14 mouse cellular contexts compared by ENCODE assay signal in genomic region chr7:99532526-99532925, GRCm38 (mm10). TPM values are rescaled to one million over a fixed set of nuclear protein-coding genes. Genes with fewer than 3 reads are reported as not detected.
DNase-seq lines count a peak whose midpoint lies in the region; ATAC-seq lines count a peak whose summit lies in the region.
"Had no signal": no experiment of that assay in that cellular context is flagged by ENCODE, and none has a peak within 500 bp of the region (broad histone marks: within the 10 kb centered on the region; RNA-seq: fewer than 3 reads in every experiment).

No protein-coding gene starts in this region.

- WGBS in midbrain, embryonic 11.5 days, result 86% methylated on average over 4 of the region's 4 CpGs
- WGBS in midbrain, embryonic 13.5 days, result 88% methylated on average over 4 of the region's 4 CpGs
- WGBS in limb, embryonic 10.5 days, result 87% methylated on average over 4 of the region's 4 CpGs
- 89% methylated on average over 4 of the region's 4 CpGs for WGBS in hindbrain, embryonic 14.5 days
- WGBS in midbrain, embryonic 10.5 days, result 86% methylated on average over 4 of the region's 4 CpGs

- H3K9ac ChIP-seq in midbrain, embryonic 11.5 days (ENCODE audit: low read length), result no peak overlapping the region
- no peak overlapping the region for H3K9ac ChIP-seq in midbrain, embryonic 13.5 days (replicated peaks)
- no peak overlapping the region for H3K9ac ChIP-seq in hindbrain, embryonic 14.5 days

- H3K27ac ChIP-seq in midbrain, embryonic 11.5 days (ENCODE audit: low read depth, low read length), result no peak overlapping the region
- H3K27ac ChIP-seq in midbrain, embryonic 13.5 days, result no peak overlapping the region
- H3K27ac ChIP-seq in limb, embryonic 10.5 days, result no peak overlapping the region
- no peak overlapping the region for H3K27ac ChIP-seq in hindbrain, embryonic 14.5 days
- no peak overlapping the region for H3K27ac ChIP-seq in midbrain, embryonic 10.5 days (replicated peaks)
- H3K27ac ChIP-seq: layer of hippocampus, adult 2 months had no signal

- no peak overlapping the region for H3K4me2 ChIP-seq in midbrain, embryonic 11.5 days
- H3K4me2 ChIP-seq in midbrain, embryonic 13.5 days (replicated peaks), result no peak overlapping the region
- no peak overlapping the region for H3K4me2 ChIP-seq in hindbrain, embryonic 14.5 days (replicated peaks)

- DNase-seq in midbrain, embryonic 11.5 days (ENCODE audit: low spot score, missing footprints), result peak; percentile 74
- peak; percentile 15 for DNase-seq in limb, embryonic 10.5 days (ENCODE audit: low spot score)
- peak; percentile 38 for DNase-seq in lung, postnatal 10 days
- no peak for DNase-seq in hindbrain, embryonic 14.5 days (ENCODE audit: low spot score)
- DNase-seq in embryo, embryonic 10.5 days (ENCODE audit: low spot score), result no peak
- no peak for DNase-seq in midbrain, embryonic 10.5 days (ENCODE audit: low spot score)
- DNase-seq: B cell, adult 2 months; cerebellum, adult 18-20 months; gastrocnemius, postnatal 10 days; heart, postnatal 14 days had no signal

- H3K36me3 ChIP-seq in midbrain, embryonic 11.5 days (ENCODE audit: control insufficient read depth, insufficient read depth, low read length), result no peaks in the 10 kb centered on the region
- no peaks in the 10 kb centered on the region for H3K36me3 ChIP-seq in midbrain, embryonic 13.5 days
- no peaks in the 10 kb centered on the region for H3K36me3 ChIP-seq in limb, embryonic 10.5 days
- H3K36me3 ChIP-seq in hindbrain, embryonic 14.5 days (replicated peaks; ENCODE audit: control insufficient read depth, insufficient read depth), result no peaks in the 10 kb centered on the region
- H3K36me3 ChIP-seq in midbrain, embryonic 10.5 days, result no peaks in the 10 kb centered on the region
- H3K36me3 ChIP-seq: heart, embryonic 10.5 days had no signal

- no peak overlapping the region for H3K4me3 ChIP-seq in midbrain, embryonic 11.5 days (ENCODE audit: low read depth, low read length)
- H3K4me3 ChIP-seq in midbrain, embryonic 13.5 days (replicated peaks), result no peak overlapping the region
- no peak overlapping the region for H3K4me3 ChIP-seq in limb, embryonic 10.5 days
- H3K4me3 ChIP-seq in hindbrain, embryonic 14.5 days (replicated peaks; ENCODE audit: low read length), result no peak overlapping the region
- no peak overlapping the region for H3K4me3 ChIP-seq in midbrain, embryonic 10.5 days
- H3K4me3 ChIP-seq: heart, embryonic 10.5 days; layer of hippocampus, adult 2 months had no signal

- H3K9me3 ChIP-seq in midbrain, embryonic 11.5 days (ENCODE audit: control insufficient read depth, low read length), result no peaks in the 10 kb centered on the region
- H3K9me3 ChIP-seq in midbrain, embryonic 13.5 days, result no peaks in the 10 kb centered on the region
- H3K9me3 ChIP-seq in limb, embryonic 10.5 days (replicated peaks), result no peaks in the 10 kb centered on the region
- H3K9me3 ChIP-seq in hindbrain, embryonic 14.5 days (ENCODE audit: control insufficient read depth, low read length), result no peaks in the 10 kb centered on the region
- H3K9me3 ChIP-seq in midbrain, embryonic 10.5 days (replicated peaks), result no peaks in the 10 kb centered on the region
- H3K9me3 ChIP-seq: heart, embryonic 10.5 days had no signal

- H3K27me3 ChIP-seq in midbrain, embryonic 11.5 days (ENCODE audit: control insufficient read depth, insufficient read depth, low read length), result no peaks in the 10 kb centered on the region
- H3K27me3 ChIP-seq in midbrain, embryonic 13.5 days, result peaks cover 2% of the 10 kb centered on the region
- no peaks in the 10 kb centered on the region for H3K27me3 ChIP-seq in limb, embryonic 10.5 days (ENCODE audit: low read depth, poor library complexity, severe bottlenecking)
- H3K27me3 ChIP-seq in hindbrain, embryonic 14.5 days (ENCODE audit: control insufficient read depth, insufficient read depth, low read length), result no peaks in the 10 kb centered on the region
- H3K27me3 ChIP-seq in midbrain, embryonic 10.5 days (ENCODE audit: low read depth, poor library complexity, severe bottlenecking), result peaks cover 14% of the 10 kb centered on the region

- H3K4me1 ChIP-seq in midbrain, embryonic 11.5 days (ENCODE audit: control insufficient read depth, insufficient read depth, low read length), result peaks cover 14% of the 10 kb centered on the region
- H3K4me1 ChIP-seq in midbrain, embryonic 13.5 days (replicated peaks), result peaks cover 29% of the 10 kb centered on the region
- peaks cover 46% of the 10 kb centered on the region for H3K4me1 ChIP-seq in limb, embryonic 10.5 days
- H3K4me1 ChIP-seq in hindbrain, embryonic 14.5 days (replicated peaks; ENCODE audit: control insufficient read depth, insufficient read depth, low read length), result peaks cover 26% of the 10 kb centered on the region
- H3K4me1 ChIP-seq in midbrain, embryonic 10.5 days, result peaks cover 44% of the 10 kb centered on the region

- no peak for ATAC-seq in midbrain, embryonic 11.5 days (ENCODE audit: low FRiP score)
- ATAC-seq in midbrain, embryonic 13.5 days, result no peak
- no peak for ATAC-seq in hindbrain, embryonic 14.5 days (ENCODE audit: low FRiP score)
- ATAC-seq: hindbrain, embryonic 16.5 days had no signal

RNA-seq across cellular contexts. Expression of gene Arrb1, which starts 2.7 kb away (rescaled TPM):
- polyA plus RNA-seq in midbrain, embryonic 11.5 days (2014; fragmentation: Nextera tagmentation; extraction: Ambion mirVana), result 4.1 and 4.6 TPM in 2 replicates
- 14.0 and 14.8 TPM in 2 replicates for polyA plus RNA-seq in midbrain, embryonic 13.5 days (2015; fragmentation: Nextera tagmentation; extraction: Ambion mirVana)
- 8.8 and 10.0 TPM in 2 replicates for polyA plus RNA-seq in limb, embryonic 10.5 days (2016; fragmentation: Nextera tagmentation; extraction: Ambion mirVana)
- polyA plus RNA-seq in hindbrain, embryonic 14.5 days (2014; fragmentation: Nextera tagmentation; extraction: Ambion mirVana), result 9.8 and 10.1 TPM in 2 replicates
- polyA plus RNA-seq in midbrain, embryonic 10.5 days (2016; fragmentation: Nextera tagmentation; extraction: Ambion mirVana), result 9.8 and 10.1 TPM in 2 replicates

RNA-seq across cellular contexts. Expression of gene Rps3, which starts 49.0 kb away (rescaled TPM):
- polyA plus RNA-seq in midbrain, embryonic 11.5 days (2014; fragmentation: Nextera tagmentation; extraction: Ambion mirVana), result 716 and 724 TPM in 2 replicates
- polyA plus RNA-seq in midbrain, embryonic 13.5 days (2015; fragmentation: Nextera tagmentation; extraction: Ambion mirVana), result 531 and 554 TPM in 2 replicates
- 745 and 824 TPM in 2 replicates for polyA plus RNA-seq in limb, embryonic 10.5 days (2016; fragmentation: Nextera tagmentation; extraction: Ambion mirVana)
- polyA plus RNA-seq in hindbrain, embryonic 14.5 days (2014; fragmentation: Nextera tagmentation; extraction: Ambion mirVana), result 445 and 515 TPM in 2 replicates
- 681 and 788 TPM in 2 replicates for polyA plus RNA-seq in midbrain, embryonic 10.5 days (2016; fragmentation: Nextera tagmentation; extraction: Ambion mirVana)

Comparison
In these comparisons a context has a peak if more than half of its experiments do, and no peak if none do; other contexts are left out.
1. DNase-seq: peak in midbrain, embryonic 11.5 days (single experiment), limb, embryonic 10.5 days (single experiment) and lung, postnatal 10 days (single experiment); none in hindbrain, embryonic 14.5 days (single experiment), embryo, embryonic 10.5 days (single experiment) and midbrain, embryonic 10.5 days (single experiment).